Mouse (Mus musculus) lung, adult 2 months (tissue): ENCODE results near the gene Gm29609. TPM values are rescaled to one million over a fixed set of nuclear protein-coding genes. Genes with fewer than 3 reads are reported as not detected.
A peak's percentile ranks its signal among the peaks of the same experiment; 100 is the strongest.

Experiments used
- DNase-seq: peaks from one replicate; pipeline ENCODE4 v3.0.0; 2022
- H3K4me1 ChIP-seq: fragments of 200-500 bp; 2 replicates; pipeline ENCODE4 v1.6.1; 2011; ENCODE audit warnings: low read length; ENCODE audit not compliant: control insufficient read depth, insufficient read depth
- H3K4me3 ChIP-seq: fragments of 200-500 bp; replicated peaks from 2 replicates; pipeline ENCODE3; 2011; ENCODE audit warnings: low read depth, mild to moderate bottlenecking, control low read depth, low read length; ENCODE audit errors: extremely low read depth
- CTCF ChIP-seq: fragments of 200-500 bp; IDR thresholded peaks from 2 replicates; pipeline ENCODE4 v1.5.1; 2011; ENCODE audit warnings: mild to moderate bottlenecking, low read length, control low read depth; ENCODE audit not compliant: insufficient read depth
- POLR2A ChIP-seq: fragments of 200-500 bp; IDR thresholded peaks from 2 replicates; pipeline ENCODE4 v1.6.1; 2011; ENCODE audit warnings: low read depth, mild to moderate bottlenecking, control low read depth, low read length, borderline replicate concordance; ENCODE audit errors: extremely low read depth
- WGBS: fragments of 180-500 bp; shearing (Covaris S2); methylation state at CpG from one replicate; pipeline ENCODE4 v1.1.7; 2018; 5-methylcytosine and 5-hydroxymethylcytosine counted together
- polyA plus RNA-seq: library from polyadenylated mRNA; depleted of rRNA; stranded (reverse); fragments of >200 nt; gene quantifications from 2 replicates; pipeline ENCODE4 v1.2.3, GENCODE M21; 2012

The Gm29609 gene
- polyA plus RNA-seq, 1 experiment = 2.7 TPM

DNA sequence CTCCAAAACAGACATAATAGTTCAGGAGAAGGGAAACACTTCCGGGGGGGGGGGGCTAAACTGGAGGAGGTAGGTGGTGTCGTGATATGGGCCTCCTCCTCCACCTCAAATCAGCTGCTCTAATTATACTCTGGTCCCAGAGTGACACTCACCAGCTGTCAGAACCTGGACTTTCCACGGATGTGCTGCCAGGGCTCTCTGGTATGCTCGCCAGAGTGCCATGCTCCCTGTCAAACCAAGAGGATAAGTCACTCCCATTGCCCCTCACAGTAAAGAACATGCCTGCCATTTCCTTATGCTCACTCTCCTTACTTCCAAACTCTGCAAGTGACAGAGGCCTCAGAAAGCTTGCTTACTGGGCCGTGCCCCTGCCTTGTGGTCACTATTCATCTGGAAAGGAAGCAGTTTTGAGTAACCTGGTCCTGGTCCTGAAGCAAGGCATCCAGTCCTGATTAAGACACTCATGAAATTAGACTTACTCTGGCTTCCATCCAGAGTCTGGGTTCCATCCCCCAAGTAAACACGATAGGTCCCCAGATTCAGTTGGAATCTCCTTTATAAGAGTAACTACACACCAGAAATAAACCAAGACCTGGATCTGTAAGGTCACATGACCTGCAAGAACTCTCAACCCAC lies 26.1 kb downstream of the Gm29609 start:
- Histone ChIP-seq H3K4me3 (peak overlapping the region; percentile 99), H3K4me1 (peaks cover 8% of the 10 kb centered on the region; the same call in 1 of the 2 replicates)
- TF ChIP-seq CTCF (no peak), POLR2A (no peak)
- DNase-seq = no peak
- WGBS = 29% methylated on average over 6 of the region's 6 CpGs

DNA sequence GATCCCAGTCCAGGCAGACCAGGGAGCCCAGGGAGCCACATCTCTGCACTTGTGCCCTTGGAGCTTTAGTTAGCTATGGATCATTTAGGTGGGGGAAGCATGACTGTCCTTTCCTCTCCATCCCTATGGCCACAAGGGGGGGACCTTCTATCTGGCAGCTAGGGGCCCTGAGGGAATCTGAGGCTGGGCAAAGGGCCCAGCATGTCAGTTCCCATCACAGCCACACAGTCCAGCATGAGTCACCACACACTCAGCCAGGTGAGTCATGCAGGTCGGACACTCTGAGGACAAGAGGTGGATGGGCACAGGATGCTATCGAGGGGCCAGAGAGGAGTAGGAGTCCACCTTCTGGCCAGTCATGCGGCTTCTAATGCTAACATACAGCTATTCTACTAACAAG lies 28.0 kb downstream of the Gm29609 start:
- Histone ChIP-seq H3K4me3 (no peak overlapping the region), H3K4me1 (peaks cover 8% of the 10 kb centered on the region; the same call in 1 of the 2 replicates)
- no peak for DNase-seq
- no peak for TF ChIP-seq CTCF
- no peak for TF ChIP-seq POLR2A
- 63% methylated on average over 3 of the region's 3 CpGs for WGBS

DNA sequence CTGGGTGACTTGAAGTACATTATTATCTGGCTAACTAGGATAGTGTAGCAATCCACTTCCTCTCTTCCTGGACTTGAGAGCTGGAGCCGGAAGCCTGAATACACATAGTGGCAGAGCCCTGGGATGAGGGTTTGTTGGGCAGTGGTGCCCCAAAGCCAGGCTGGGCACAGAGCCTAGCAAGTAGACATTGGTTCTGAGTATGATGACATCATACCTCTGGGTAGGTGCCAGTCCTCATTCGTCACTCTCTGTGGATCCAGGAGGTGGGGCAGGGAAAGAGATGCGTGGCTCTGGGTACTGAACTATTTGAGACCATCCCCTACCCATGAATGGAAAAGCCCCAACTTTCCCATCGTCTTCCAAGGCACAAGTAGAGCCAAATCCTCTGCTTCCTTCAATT lies 29.9 kb downstream of the Gm29609 start:
- 54% methylated on average over 4 of the region's 4 CpGs for WGBS
- no peak for DNase-seq
- no peak for TF ChIP-seq POLR2A
- TF ChIP-seq CTCF = no peak
- Histone ChIP-seq H3K4me1 (peaks cover 8% of the 10 kb centered on the region; the same call in 1 of the 2 replicates), H3K4me3 (no peak overlapping the region)

DNA sequence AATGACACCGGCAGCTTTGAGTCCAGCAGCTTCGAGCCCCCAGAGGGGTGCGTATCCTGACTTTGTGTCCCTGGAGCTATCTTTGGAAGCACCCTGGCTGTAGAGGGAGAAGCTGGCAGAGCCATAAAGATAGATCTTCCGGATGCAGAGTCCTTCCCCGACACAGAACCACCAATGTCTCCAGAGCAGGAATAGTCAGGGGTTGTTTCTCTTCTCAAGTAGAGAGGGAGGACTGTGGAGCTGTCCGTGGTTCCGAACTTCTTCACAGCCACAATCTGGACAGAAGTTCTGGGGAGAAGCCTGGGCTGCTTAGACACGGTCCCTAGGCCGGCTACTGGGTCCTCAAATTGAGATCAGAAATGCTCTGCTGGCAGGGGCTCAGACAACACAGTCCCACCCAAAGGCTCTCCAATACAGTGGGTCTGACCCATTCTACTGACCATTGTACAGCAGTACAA lies 40.7 kb downstream of the Gm29609 start:
- 11% methylated on average over 9 of the region's 9 CpGs for WGBS
- DNase-seq = no peak
- Histone ChIP-seq H3K4me3 (no peak overlapping the region), H3K4me1 (peaks cover 4% of the 10 kb centered on the region; the same call in 1 of the 2 replicates)
- TF ChIP-seq POLR2A = no peak
- no peak for TF ChIP-seq CTCF

DNA sequence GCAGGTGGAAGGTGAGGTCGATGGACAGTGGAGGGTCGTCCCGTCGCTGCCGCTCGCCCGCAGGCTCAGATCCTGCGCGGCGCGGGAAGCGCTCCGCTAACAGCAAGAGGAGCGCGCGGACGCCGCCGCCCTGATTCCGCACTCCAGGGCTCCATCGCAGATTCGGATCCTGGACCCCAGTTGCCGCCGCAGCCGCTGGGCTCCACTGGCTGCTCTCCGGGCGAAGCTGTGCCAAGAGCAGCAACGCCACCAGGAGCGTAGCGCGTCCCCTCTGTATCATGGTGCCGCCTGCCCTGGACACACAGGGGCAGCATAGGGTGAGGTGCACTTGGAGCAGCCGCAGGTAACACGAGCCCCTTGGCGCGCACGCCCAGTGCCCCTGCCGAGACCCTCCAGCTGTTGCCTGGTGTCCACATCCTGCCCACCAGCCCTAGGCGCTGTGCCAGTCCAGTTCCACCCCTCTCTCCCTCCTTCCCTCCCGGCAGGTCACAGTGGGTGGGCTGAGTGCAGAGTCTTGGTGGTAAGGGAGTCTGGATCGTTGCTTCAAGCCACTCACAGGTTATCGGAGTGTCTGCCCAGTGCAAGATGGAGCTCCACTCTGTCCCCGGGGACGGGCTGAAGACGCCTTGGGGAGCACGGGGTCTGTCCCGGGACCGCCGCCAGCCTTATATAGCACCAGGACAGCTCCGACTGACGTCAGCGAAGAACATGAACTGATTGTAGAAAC lies 41.3 kb downstream of the Gm29609 start, which contains the start of gene Ucn:
Gene Ucn, minus strand, starts transcription at position 589 of the 727 bp plus-strand sequence.
- no peak within 1 kb of the TSS for H3K4me3 ChIP-seq
- H3K4me1 ChIP-seq = peaks cover 4% of the 10 kb centered on the region; the same call in 1 of the 2 replicates
- WGBS = 3% methylated on average over 52 of the region's 52 CpGs
- no peak for DNase-seq
- no peak for TF ChIP-seq CTCF
- no peak for TF ChIP-seq POLR2A

DNA sequence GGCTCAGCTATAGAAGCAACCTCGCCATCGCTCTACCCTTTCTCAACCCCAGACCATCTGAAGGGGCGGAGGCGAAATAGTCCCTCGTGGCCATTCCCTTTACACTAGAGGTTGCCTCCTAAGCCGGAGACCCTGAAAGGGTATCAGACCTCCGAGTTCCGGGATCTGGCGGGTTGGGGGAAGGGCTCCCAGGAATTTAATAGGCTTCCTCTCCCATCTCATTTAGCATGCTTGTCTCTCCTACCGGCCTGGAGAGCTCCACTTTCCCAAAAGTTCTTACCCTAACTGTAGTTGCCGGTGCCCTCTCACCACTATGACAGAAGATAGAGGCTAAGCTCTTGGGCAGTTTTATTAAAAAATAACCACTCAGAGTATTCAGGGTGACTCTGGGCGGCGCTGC lies 42.1 kb downstream of the Gm29609 start:
- no peak overlapping the region for H3K4me3 ChIP-seq
- TF ChIP-seq POLR2A (no peak), CTCF (no peak)
- H3K4me1 ChIP-seq = peaks cover 4% of the 10 kb centered on the region; the same call in 1 of the 2 replicates
- 5% methylated on average over 13 of the region's 13 CpGs for WGBS
- DNase-seq = no peak

DNA sequence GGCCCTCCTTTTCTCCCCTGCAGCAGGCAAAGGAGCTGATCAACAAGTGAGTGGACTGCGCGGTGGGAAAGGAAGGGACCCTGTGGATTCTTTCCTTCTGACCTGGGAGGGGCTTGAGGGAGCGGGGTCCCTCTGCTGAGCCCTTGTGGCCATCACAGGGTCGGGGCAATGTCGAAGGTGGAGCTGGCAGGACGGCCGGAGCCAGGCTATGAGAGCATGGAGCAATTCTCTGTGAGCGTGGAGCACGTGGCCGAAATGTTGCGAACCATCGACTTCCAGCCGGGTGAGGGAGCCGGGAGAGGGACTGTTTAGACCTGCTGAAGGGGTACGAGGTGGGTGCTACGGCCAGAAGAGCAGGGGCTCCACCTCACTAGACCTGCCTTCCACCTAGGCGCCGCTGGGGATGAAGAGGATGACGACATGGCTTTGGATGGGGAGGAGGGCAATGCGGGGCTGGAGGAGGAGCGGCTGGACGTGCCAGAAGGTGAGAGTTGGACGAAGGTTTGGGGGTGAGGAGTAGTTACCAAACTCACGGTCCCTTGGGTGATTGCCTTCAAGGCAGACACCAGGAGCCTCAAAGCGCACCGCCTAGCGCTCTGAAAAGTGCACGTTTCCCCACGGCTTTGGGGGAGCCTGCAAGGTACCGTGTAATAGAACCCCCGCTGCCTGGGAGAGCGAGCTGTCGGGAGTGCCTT lies 42.8 kb downstream of the Gm29609 start:
- peaks cover 4% of the 10 kb centered on the region; the same call in 1 of the 2 replicates for H3K4me1 ChIP-seq
- no peak for DNase-seq
- H3K4me3 ChIP-seq = no peak overlapping the region
- WGBS = 4% methylated on average over 33 of the region's 33 CpGs
- TF ChIP-seq POLR2A (no peak), CTCF (no peak)

DNA sequence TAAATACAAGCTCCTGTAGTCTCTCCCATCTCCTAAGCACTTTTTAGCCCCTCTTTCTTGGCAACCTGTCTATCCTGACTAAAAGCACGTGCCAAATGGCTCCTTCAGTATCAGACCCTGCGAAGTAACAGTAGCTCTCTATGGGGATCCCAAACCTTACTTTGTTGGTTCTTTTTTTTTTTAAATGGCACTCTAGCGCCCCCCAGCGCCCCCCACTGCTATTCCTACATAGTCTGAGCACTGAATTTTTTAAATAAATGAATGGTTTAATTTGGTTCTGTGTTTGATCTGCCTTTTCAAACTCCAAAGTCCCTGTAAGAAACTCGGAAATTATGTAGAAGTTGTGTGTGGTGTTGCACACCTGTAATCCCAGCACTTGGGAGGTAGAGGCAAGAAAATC lies 53.7 kb downstream of the Gm29609 start:
- no peak overlapping the region for H3K4me3 ChIP-seq
- no peaks in the 10 kb centered on the region for H3K4me1 ChIP-seq
- TF ChIP-seq CTCF = no peak
- TF ChIP-seq POLR2A = no peak
- DNase-seq = no peak
- 37% methylated on average over 5 of the region's 5 CpGs for WGBS

DNA sequence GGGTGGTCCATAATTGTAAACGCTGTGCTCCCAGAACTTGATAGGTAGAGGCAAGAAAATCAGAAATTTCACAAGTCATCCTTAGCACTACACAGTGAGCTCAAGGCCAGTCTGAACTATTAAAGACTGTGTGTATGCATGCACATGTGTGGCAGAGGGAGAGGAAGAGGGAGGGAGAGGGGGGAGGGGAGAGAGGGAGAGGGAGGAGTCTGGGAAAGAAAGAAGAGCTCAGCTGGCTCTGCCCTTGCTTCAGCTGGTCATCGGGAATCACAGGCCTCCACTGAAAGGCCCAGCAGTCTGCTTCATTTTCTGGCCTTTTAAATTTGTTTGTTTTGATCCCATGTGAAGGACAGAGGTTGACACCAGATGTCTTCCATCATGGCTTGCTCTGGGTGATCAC lies 56.2 kb downstream of the Gm29609 start:
- no peaks in the 10 kb centered on the region for H3K4me1 ChIP-seq
- WGBS = 46% methylated on average over 2 of the region's 2 CpGs
- no peak for DNase-seq
- no peak for TF ChIP-seq CTCF
- no peak for TF ChIP-seq POLR2A
- H3K4me3 ChIP-seq = no peak overlapping the region
